Mouse (Mus musculus) liver, postnatal 0 days (tissue): ENCODE results near the gene Pou2f3.

ENCODE experiments used
- CTCF ChIP-seq: sonication (generic); IDR thresholded peaks from 2 replicates; pipeline ENCODE4 v1.5.1; 2016; ENCODE audit warnings: antibody characterized with exemption, low read depth
- EP300 ChIP-seq: IDR thresholded peaks from 2 replicates; pipeline ENCODE4 v1.6.1; 2016; ENCODE audit warnings: antibody characterized with exemption, low read depth, mild to moderate bottlenecking

DNA sequence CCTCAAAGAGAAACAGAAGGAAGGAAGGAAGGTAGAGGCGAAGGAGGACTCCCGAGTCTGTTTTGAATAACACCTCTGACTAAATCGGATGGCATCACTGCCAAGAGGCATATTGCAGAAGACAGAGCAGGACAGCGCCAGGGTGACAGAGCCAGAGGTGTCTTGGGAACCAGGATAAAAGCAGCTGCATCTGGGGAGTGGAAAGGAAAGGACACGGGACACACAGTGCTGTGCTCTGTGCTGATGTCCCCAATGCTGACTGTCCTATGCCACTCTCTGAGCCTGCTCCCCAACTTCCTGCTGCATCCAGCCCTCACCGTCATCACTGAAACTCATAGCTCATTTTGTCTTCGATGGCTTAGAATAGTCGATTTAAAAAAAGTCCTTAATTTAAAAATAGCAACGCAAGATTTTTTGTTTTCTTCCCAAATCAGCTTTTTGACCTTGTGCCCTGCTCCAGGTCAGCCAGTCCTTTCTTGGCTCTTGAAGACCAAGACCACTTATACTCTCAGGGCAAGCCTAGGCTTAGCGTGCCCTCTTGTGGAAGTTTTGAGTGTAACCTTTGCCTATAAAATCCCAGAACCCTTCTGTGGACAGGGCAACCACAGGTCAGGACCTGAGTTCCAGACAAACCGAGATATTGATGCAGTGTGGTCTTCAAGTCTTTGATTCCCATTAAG, 742 bp upstream of the Pou2f3 start:
- TF ChIP-seq EP300 = no peak
- TF ChIP-seq CTCF = peak; percentile 84
